Mouse (Mus musculus): ENCODE data around the gene AL731706.2.
"Not testable (repeated sequence)": the region's sequence is repeated elsewhere in the genome, so short reads cannot be mapped to it uniquely, and the experiment has no call there.

AL731706.2 gene

GRCm38 (mm10) chr2:136885579-136885978, at the start of gene AL731706.2:
TSS of gene AL731706.2 (minus strand) at chr2:136885679.
- DNase-seq (ENCODE audit: low read depth): no peak

GRCm38 (mm10) chr2:136921003-136921408, 35.5 kb upstream of the AL731706.2 start:
- peak; percentile 52 for DNase-seq (ENCODE audit: low read depth)

GRCm38 (mm10) chr2:136920257-136920993, 34.9 kb upstream of the AL731706.2 start:
- DNase-seq (ENCODE audit: low read depth): no peak

- DNase-seq (ENCODE audit: low read depth): no peak
Measured at GRCm38 (mm10) chr2:136919433-136919832, 34.0 kb upstream of the AL731706.2 start.

GRCm38 (mm10) chr2:136914334-136914902, 28.9 kb upstream of the AL731706.2 start:
- DNase-seq (ENCODE audit: low read depth): no peak

- no peak for DNase-seq (ENCODE audit: low read depth)
Measured at GRCm38 (mm10) chr2:136913021-136913420, 27.5 kb upstream of the AL731706.2 start.

GRCm38 (mm10) chr2:136911958-136912411, 26.5 kb upstream of the AL731706.2 start:
- DNase-seq (ENCODE audit: low read depth): no peak

- DNase-seq (ENCODE audit: low read depth): no peak
Measured at GRCm38 (mm10) chr2:136909298-136909697, 23.8 kb upstream of the AL731706.2 start.

- no peak for DNase-seq (ENCODE audit: low read depth)
Measured at GRCm38 (mm10) chr2:136908596-136908995, 23.1 kb upstream of the AL731706.2 start.

- DNase-seq (ENCODE audit: low read depth): no peak
Measured at GRCm38 (mm10) chr2:136896131-136896530, 10.7 kb upstream of the AL731706.2 start.

- DNase-seq (ENCODE audit: low read depth): no peak
Measured at GRCm38 (mm10) chr2:136894494-136894893, 9.0 kb upstream of the AL731706.2 start.

- peak; percentile 96 for DNase-seq (ENCODE audit: low read depth)
Measured at GRCm38 (mm10) chr2:136891951-136892371, 6.5 kb upstream of the AL731706.2 start.

GRCm38 (mm10) chr2:136891068-136891950, 5.8 kb upstream of the AL731706.2 start, which contains the start of the genes Slx4ip, AL731706.1 and Mkks:
TSS of gene Slx4ip (plus strand) at chr2:136891218.
TSS of gene AL731706.1 (minus strand) at chr2:136891389.
TSS of gene Mkks (minus strand) at chr2:136891389.
- DNase-seq (ENCODE audit: low read depth): peak; percentile 100

- DNase-seq (ENCODE audit: low read depth): not testable (repeated sequence)
Measured at GRCm38 (mm10) chr2:136890716-136891067, 5.2 kb upstream of the AL731706.2 start.

- peak; percentile 26 for DNase-seq (ENCODE audit: low read depth)
Measured at GRCm38 (mm10) chr2:136886846-136887245, 1.4 kb upstream of the AL731706.2 start.

- DNase-seq (ENCODE audit: low read depth): no peak
Measured at GRCm38 (mm10) chr2:136854543-136855388, 30.7 kb downstream of the AL731706.2 start.

- DNase-seq (ENCODE audit: low read depth): no peak
Measured at GRCm38 (mm10) chr2:136850366-136850765, 35.1 kb downstream of the AL731706.2 start.

GRCm38 (mm10) chr2:136837994-136838393, 47.5 kb downstream of the AL731706.2 start:
- DNase-seq (ENCODE audit: low read depth): no peak

GRCm38 (mm10) chr2:136835882-136836281, 49.6 kb downstream of the AL731706.2 start:
- no peak for DNase-seq (ENCODE audit: low read depth)
